Mouse (Mus musculus) layer of hippocampus, postnatal 36 days (tissue): ENCODE results near the gene Lrmda. TPM values are rescaled to one million over a fixed set of nuclear protein-coding genes. Genes with fewer than 3 reads are reported as not detected.
A peak's percentile ranks its signal among the peaks of the same experiment; 100 is the strongest.

Source experiments
- DNase-seq, 2 experiments: peaks; one replicate each; pipeline ENCODE4 v3.0.0; 2022
- total RNA-seq, 2 experiments: library from RNA; stranded (reverse); gene quantifications; 2 replicates each; pipeline ENCODE4 v1.2.3; 2021

The Lrmda gene
- total RNA-seq, 2 experiments from 2014 or later: 0.87 to 1.0 TPM

DNA sequence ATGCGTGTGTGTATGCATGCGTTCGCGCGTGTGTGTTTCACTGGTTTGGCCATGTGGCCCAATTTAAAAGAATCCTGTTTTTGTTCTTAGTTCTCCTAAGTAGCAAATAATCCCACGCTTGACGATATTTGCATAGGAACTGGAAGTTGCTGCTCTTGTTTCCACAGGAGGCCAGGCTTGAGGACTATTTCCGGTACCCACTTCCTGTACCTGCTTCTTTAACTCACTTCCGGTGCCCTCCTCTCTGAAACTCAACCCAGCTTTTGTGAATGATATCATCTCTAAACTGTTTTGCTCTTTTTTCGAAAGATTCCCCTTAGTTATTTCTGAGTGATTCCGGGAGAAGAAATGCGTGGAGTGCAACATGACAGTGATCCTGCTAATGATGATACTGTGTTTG, 236.8 kb downstream of the Lrmda start:
- DNase-seq: no peak

DNA sequence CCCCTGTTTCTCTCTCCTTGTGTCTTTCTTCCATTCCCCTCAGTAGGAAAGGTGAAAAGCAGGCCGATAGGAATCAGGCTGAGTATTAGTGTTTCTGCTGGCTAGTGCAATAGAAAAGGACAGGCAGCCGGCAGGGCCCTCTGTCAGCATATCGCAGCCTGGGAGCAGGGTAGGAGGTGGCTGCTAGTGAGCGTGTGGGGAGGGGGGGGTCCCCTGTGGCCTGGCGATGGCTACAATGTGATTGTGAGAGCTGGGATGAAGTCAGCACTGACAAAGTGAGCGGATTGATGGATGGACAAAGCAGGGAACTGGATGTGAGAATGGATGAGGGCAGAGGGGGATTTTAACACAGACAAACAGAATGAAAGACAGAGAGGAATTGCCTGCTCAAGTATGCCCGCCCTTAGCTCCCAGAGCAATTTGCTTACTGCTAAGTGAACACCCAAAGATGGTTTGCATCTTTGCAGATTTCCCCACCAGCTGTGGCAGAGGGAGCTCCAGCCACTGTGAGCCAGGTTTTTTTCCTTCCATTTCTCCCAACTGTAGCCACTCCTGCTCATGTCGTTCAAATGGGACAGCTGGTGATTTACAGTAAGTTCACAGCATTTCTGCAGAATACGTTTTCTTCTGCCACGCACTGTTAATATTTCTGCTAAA, 240.0 kb downstream of the Lrmda start:
- DNase-seq: no peak

DNA sequence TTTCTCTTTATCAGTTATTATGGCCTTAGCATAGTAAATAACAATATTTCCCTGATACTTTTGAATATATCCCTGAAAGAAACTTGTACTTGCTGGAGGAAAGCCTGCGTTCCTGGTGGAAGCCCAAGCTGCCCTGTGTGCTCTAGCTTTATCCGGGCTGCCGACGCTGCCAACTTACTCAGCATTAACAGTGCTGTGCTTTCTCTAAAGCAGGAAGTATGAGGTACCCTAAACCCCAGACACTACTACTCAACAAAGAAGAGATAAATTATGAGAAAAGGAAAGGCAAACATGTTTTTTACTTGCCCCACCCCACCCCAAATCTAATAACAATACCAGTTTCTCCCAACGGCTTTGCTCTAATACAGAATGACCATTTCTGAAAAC, 240.5 kb downstream of the Lrmda start:
- DNase-seq: no peak

DNA sequence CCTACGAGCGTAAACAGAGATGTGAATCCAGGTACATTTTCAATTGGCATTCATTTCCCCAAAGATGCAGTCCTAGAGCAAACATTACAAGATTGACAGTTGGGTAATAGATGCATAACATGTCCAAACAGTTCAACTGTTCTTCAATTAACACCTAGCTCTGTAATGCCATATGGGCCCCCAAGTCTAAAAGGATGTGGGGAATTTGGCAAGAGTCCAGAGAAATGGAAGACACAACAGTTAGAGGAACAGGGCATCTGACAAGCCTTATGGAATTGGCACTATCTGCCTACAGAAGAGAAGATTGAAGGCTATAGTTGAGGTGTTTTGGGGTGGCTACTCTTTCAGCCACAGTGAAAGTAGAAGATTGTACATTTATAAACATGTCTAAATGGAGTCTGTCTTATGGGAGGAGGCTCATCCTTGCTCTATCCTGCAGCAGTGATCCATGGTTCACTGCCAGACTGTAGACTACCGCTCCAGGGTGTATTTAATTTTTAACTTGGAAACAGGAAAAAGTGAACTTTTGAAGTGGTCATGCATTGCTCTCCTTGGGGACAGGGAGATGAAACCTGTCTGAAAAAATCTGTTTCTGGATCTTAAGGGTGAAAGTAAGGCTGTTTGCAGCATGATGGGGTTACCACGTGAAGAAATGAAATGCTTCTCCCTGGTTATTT, 245.9 kb downstream of the Lrmda start:
- no peak for DNase-seq

DNA sequence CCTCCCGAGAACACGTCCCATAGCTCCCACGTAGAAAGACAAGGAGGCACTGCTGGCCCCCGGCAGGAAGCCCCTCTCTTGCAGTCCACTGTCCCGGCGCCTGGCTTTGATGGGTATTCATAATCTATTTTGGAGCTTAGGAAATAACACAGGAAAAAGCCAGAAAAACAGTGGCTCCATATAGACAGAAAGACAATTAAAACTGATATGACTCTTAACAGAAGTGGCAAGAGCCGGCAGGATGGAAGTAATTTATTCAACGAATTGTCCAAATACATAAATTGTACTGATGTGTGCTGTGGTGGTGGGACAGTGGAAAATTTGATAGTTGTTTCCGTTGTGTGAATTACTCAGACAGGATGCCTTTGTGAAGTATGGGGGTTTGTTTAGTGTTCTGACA, 250.3 kb downstream of the Lrmda start:
- DNase-seq: no peak

DNA sequence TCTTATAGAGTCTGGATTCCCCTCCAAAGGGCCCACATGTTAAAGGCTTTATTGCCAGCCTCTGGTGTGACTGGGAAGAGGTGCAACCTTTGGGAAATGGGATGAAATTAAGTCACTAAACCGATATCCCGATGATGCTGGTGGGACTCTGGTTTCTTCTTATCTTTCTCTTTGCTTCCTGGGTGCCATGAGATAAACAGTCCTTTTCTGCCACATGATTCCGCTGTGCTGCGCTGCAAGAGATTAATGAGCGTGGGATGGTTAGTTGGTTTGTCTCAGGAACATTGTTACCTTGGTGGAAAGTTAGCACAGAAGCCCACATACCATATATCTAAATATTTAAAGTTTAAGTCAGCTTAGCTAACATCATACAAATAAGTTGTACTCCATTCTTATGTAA, 258.5 kb downstream of the Lrmda start:
- no peak for DNase-seq

DNA sequence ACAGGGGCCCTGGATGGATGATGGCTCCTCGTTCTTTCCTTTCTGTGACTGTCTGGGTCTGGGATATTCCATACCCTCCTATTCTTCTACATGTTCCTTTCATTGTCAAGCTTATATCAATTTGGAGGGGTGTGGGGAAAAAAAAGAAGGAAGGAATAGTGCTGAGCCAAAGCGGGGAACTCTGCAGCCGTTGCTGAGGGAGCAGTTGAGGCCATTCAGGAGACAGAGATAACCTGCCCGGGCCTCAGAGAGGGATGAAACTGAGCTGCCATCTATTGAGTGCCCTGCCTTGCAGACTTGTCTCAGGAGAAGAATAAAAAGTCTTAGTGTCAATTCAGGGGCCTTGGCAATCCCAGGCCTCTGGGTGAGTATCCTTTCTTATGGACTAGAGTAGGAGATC, 260.1 kb downstream of the Lrmda start:
- no peak for DNase-seq

DNA sequence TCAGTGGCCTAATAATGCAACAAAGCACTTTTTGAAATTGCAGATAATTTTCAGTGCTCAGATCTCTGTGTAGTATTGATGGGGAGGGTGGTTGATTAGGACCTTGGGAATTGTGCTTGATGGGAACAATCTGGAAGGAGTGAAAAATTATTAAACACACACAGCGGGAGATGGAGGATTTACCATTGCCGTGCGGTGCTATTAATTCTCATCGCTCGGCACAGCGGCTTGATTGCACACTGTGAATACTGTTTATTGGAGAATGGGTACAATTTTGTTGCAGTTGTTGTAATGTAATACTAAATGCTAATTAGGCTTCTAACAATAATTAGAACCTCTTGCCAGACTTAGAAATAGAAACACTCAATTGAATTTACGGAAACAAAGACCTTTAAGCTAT, 262.1 kb downstream of the Lrmda start:
- DNase-seq: no peak

DNA sequence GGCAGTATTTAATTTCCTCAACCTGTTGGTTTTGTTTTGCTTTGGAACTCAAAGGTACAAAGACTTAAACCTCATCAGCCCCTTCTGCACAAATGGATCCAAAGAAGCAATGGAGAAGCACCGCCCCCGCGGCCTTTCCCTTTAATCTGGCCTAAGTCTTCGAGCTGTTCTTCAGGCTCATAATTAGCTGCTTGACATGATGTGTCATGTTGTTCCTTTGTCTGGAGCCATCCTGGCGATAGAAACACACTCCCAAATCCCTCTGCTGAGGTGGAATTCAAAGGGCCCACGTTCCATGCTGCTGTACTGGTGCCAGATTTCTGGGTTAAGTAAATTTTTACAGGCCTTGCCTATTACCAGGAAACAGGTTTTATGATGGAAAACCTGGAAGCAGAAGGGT, 263.3 kb downstream of the Lrmda start:
- DNase-seq: no peak

DNA sequence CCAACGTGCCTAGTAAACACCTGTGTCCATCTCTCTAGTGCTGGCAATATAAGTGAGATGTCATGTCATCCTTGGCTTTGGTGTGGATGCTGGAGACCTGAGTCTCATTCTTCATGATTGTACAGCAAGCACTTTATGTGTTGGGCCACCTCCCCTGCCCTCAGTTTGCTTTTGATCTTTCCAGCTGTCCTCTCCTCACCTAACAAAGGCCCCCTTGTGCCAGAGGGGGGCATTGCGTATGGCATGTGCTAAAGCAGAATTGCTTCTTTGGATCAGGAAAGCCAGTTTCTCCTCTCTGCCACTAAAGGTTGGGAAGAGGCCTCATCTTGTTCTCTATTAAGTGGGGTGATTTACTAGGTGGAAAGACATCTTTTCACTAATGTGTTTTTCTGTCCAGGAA, 264.2 kb downstream of the Lrmda start:
- no peak for DNase-seq

DNA sequence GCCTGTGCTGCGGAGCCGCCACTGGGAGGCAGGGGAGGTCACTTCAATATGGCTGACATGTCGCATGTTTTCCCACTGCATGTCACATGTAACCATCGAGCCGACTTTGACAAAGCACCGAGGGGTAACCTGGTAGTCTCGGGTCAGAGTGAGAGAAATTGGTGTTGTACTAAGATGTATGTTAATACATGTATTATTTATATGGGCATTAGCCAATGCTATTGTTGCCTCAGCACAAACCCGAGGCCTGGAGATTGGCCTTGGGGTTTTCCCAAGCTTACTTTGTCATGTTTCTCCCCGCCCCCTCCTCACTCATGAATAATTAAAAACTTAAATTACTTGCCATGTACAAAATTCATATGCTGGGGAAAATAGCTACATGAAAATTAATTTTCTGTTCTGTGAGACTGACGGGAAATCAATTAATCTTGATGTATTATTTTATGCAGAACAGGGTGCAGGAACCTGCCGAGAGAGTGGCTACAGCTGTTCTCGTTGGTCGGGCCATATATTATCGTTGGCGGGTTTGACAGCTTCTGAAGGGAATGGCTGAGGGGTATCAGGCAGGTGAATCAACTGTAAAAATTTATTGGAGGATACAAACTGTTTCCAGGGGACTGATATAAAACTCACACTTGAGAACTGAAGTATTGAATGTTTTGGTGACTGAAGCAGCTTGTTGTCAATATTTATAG, 265.5 kb downstream of the Lrmda start:
- DNase-seq: no peak

DNA sequence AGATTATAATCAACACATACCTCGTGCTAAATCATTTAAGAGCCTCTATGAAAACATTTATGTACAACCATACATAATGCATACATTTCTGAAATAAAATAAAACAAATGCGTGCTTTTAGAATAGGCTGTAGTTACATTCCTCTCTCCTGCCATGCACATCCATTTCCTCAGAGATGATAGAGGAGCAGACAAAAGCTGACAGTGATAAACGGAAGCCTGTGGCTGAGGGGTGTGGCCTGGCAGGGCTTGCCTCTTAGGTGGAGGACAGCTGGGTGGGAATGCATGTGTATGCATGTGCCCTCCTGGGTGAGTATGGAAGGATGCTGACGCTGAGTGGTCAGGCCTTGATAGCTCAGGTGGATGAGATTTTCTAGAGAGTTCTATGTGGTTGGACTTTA, 266.3 kb downstream of the Lrmda start:
- DNase-seq: no peak

DNA sequence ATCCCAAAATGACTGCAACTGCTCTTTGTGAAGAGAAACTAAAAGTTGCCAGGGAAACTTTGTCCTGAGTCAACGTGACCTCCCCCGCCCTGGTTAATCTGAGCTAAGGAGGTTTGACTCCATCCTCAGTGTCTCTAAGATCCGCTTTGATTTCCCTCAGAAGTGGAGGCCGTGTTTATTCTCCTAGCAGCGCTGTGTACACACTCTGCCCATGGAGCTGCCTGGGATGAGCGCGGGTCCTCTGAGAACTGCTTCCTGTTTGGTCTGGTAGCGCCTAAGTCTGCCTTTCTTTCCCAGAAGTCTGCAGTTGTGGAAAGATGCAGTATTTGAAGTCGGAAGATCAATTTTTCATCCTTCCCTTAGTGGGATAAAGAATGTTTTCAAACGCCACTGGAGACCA, 268.7 kb downstream of the Lrmda start:
- no peak for DNase-seq

DNA sequence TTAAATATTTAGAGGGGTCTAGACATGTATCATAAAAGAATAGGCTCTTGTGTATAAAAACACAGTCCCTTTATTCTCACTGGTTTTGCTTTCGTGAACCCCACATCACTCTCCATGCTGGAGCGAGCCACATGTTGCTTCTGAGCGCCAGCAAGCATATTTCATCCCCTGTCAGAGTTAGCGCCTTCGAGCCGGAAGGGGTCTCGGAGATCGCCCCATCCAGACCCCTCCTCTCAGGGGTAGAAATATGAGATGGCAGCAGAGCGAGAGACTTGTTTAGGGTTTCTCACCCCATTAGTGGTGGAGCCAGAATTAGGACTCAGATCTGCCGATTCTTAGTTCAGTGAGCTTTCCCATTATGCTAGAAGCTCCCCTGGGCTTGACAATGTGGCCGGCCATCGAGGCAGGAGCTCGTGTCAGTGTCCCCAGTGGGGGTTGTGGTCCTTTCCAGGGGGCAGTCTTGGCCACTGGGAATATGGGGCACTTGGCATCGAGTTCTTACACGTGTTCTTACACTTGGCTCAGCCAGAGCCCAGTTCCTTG, 269.9 kb downstream of the Lrmda start:
- no peak for DNase-seq

DNA sequence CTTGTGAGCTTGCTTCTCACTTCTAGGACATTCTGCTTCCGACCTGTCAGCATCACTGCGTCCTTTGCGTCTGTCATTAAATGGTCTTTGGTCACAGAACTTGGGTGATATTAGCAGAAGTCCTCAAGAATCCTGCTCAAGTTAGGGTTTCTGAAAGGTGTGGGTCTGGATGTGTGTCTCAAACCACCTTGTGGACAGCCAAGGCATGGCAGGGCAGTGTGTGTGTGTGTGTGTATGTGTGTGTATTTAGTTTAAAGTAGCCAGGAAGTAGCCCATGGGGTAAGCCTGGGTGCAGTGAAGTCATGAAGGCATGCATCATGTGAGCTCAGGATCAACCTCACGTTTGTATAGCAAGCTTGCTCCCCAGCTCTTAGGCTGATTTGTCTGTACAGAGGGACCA, 274.9 kb downstream of the Lrmda start:
- DNase-seq: no peak

DNA sequence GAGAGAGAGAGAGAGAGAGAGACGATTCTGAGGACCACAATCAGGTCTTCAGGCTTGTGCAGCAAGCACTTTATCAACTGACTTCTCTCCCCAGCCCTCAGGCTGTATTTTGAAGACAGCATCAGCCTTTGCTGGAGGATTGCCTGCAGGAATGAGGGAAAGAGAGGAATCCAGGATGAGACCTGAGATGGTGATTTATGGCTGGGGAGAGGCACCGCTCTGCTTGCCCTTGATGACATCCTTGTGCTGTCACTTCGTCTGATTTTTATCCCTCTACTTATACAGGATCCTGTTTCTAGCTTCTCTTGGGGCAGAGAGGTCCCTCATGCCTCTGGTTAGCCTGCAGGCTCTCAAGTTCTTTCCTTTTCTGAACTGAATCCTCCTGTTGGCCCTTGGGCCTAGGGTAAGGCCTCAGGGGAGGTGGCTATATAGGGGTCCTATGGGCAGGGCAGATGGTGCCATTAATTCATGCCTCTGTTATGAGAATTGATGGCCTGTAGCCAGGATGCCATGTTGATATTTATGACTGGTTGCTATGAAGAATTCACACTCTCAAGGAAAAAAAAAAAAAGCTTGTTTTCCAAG, 277.2 kb downstream of the Lrmda start:
- no peak for DNase-seq

DNA sequence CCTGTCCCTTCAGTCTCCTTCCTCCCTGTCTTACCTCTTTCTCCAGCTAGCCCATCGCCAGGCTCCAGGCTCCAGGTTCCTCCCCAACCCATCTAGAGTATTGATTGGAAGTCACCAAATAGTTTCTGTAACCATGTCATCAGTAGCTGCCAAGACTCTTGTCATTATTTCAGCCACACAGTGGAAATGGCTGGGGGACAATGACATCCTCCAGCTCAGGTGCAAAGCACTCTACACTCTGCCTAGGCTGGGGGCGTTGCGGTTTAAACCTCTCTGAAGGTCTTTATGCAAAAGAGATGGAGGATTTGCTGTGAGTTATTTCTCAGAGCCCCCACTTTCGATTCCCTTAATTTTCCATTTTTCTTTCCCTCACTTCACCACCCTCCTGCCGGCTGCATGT, 287.2 kb downstream of the Lrmda start:
- no peak for DNase-seq

DNA sequence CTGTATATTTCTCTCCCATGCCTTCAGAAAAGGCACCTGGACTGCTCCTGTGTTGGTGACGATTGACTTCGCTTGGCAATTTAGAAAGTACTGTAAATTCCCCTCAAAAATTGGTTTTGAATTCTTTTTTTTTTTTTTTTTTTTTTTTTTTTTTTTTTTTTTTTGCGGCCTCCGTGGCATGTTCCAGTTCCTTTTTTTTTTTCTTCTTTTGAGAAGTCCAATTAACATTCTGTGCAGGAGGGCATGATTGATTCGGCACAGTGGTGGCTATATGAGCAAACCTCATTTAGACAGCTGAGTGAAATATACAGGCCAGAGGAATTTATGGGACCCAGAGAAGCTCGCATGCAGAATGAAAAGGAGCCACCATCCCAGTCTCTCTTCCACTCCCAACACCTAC, 288.5 kb downstream of the Lrmda start:
- no peak for DNase-seq

DNA sequence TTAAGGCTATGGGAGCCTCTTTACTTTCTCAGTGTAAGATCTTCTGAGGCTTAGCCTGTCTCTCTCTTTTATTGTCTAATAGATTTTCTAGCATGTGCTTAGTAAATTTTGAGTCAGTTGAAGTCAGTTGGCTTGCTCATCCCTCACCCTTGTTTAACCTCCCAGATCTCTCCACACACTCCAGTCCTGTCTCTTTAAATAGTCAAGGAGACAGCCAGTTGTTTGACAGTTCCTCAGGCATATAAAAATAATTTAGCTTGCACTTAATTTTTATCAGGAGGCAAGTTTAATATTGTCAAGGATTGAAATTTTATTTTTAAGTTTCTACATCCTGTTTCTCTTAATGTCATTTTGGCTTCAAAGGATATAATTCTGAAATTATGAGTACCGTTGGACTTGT, 303.5 kb downstream of the Lrmda start:
- no peak for DNase-seq

DNA sequence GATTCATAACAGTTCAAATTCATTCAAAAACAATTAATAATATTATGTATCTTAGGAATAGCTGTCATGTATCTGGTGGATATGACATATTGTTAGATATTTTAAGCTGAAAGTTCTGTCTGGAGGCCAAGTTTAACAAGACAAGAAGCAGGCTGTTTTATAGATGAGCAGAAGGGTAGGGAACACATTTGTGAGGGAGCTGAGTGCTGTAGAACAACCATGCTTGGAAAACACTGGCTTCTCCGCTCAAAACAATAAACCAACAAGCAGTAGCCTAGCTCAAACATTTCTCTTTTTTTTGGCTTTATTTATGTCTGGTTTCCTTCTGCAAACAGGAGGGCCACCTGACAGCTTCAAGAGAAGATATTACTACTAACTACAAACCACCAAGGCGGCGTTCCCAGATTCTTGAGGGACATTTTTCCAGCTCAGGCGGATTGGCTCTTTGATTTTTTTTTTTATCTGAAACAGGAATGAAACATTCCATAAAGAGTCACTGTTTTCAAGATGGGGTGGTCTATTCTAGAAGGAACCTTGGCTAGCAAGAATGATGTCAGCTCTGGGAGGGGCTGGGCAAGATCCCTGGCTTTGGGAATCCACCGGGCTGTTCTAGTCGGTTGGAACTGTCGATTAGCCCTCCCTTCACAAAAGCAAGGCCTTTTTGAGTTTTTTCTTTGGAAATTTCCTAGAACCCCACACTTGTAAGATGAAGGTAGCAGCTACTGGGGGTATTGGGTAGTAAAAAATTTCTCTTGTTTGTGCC, 304.2 kb downstream of the Lrmda start:
- DNase-seq: peak; percentile 8 to 12

DNA sequence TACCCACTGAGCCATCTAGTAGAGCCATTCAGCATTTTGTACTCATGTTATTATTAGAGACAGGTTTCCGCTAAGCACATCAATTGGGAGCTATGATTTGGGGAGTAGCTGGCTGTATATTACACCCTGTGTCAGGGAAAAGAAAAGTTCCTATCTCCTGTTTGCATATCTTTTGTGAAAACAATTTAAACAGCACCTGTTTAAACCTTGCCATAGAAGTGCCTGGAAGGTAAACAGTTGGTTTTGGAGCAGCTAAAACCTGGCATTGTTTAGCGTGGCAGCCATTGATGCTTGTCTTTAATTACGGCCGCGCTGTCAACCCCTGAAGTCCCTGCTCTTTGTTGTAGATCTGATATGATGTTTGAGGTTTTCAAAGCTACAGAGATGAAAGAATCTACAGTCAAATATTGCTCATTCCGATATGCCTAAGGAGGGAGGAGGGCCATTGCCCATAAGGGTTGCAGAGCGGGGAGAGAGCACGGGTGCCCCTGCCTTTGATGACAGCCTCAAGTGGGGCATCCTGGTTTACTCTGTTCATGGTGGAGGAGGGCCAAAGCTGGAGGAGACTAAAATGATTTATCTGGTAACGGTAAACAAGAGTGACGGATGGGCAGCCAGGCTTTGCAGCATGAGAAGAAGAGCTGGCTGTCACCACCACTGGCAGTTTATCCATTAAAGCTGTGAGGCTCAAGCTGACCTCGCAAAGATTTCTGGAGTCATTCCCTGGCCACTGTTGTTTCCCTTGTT, 306.9 kb downstream of the Lrmda start:
- no peak for DNase-seq

DNA sequence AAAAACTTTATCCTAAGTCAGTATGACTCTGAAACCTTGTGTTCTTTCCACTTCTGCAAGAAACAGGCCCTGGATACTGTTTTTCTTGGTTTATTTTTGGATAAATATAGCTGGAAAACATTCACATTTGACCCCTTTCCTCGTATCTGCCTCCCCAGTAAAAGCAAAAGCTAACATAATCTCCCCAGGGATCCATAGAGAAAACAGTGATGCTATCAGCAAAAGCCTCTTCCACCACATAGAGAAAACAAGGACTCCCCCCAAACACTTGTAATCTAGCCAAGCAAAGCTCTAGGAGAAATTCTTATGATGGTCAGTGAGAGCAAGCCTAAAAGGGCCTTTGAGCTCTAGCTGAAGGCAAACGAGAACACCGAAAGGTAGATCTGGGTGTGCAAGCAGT, 309.7 kb downstream of the Lrmda start:
- no peak for DNase-seq
